Mouse (Mus musculus): ENCODE measurements around the gene Hspb7.

The Hspb7 gene

GRCm38 (mm10) chr4:141468576-141468975 is 48.0 kb downstream of the Hspb7 start:
- DNase-seq (ENCODE audit: low spot score in 2 of 2) = no peak

- no peak for DNase-seq (ENCODE audit: low spot score in 2 of 2)
Measured at GRCm38 (mm10) chr4:141469343-141469742, 48.8 kb downstream of the Hspb7 start.

- peak in 1 of 2 experiments; percentile 37 for DNase-seq (ENCODE audit: low spot score in 2 of 2)
Measured at GRCm38 (mm10) chr4:141471491-141471890, 50.9 kb downstream of the Hspb7 start.

GRCm38 (mm10) chr4:141472641-141473321 is 52.2 kb downstream of the Hspb7 start:
- DNase-seq (ENCODE audit: low spot score in 2 of 2) = peak in 1 of 2 experiments; percentile 29

GRCm38 (mm10) chr4:141474431-141474830 is 53.9 kb downstream of the Hspb7 start:
- DNase-seq (ENCODE audit: low spot score in 2 of 2) = peak in 1 of 2 experiments; percentile 37
